ENCODE assay signal across 13 mouse cellular contexts in genomic region chr9:13894491-13894890, GRCm38 (mm10).
DNase-seq lines count a peak whose midpoint lies in the region; ATAC-seq lines count a peak whose summit lies in the region.
"Had no signal": no experiment of that assay in that cellular context is flagged by ENCODE, and none has a peak within 500 bp of the region (broad histone marks: within the 10 kb centered on the region; RNA-seq: fewer than 3 reads in every experiment).

No protein-coding gene starts in this region.

- no peak overlapping the region for H3K4me2 ChIP-seq in midbrain, embryonic 15.5 days
- H3K4me2 ChIP-seq: liver, embryonic 13.5 days had no signal

- peak; percentile 38 for DNase-seq in layer of hippocampus, adult 9-11 months
- no peak for DNase-seq in layer of hippocampus, adult 18-20 months (ENCODE audit: low spot score in 2 of 2)
- peak; percentile 86 for DNase-seq in CD4-positive, CD25-positive, alpha-beta regulatory T cell, adult 2 months (ENCODE audit: low read depth, low spot score)
- DNase-seq in fibroblast of lung, adult 2 months (ENCODE audit: low read depth): peak; percentile 32
- DNase-seq in naive thymus-derived CD4-positive, alpha-beta T cell, adult 2 months (ENCODE audit: low read depth): peak; percentile 80
- DNase-seq in lung, postnatal 25 days (ENCODE audit: low spot score): no peak
- DNase-seq in adrenal gland, postnatal 25 days: no peak
- DNase-seq: cerebellum, postnatal 36 days; gastrocnemius, postnatal 14 days; liver, embryonic 13.5 days had no signal

- H3K27me3 ChIP-seq in midbrain, embryonic 15.5 days (replicated peaks): no peaks in the 10 kb centered on the region
- H3K27me3 ChIP-seq: liver, embryonic 13.5 days had no signal

- H3K9me3 ChIP-seq in midbrain, embryonic 15.5 days: no peaks in the 10 kb centered on the region
- H3K9me3 ChIP-seq: liver, embryonic 13.5 days had no signal

- no peaks in the 10 kb centered on the region for H3K36me3 ChIP-seq in midbrain, embryonic 15.5 days (replicated peaks)
- H3K36me3 ChIP-seq: liver, embryonic 13.5 days had no signal

- 75% methylated on average over 8 of the region's 8 CpGs for WGBS in midbrain, embryonic 15.5 days

- no peak for ATAC-seq in midbrain, embryonic 15.5 days (replicated peaks)
- ATAC-seq: intestine, postnatal 0 days had no signal

- no peak overlapping the region for H3K4me3 ChIP-seq in midbrain, embryonic 15.5 days
- H3K4me3 ChIP-seq: liver, embryonic 13.5 days had no signal

- peaks cover 28% of the 10 kb centered on the region for H3K4me1 ChIP-seq in midbrain, embryonic 15.5 days
- H3K4me1 ChIP-seq: liver, embryonic 13.5 days had no signal

- no peak overlapping the region for H3K9ac ChIP-seq in midbrain, embryonic 15.5 days
- H3K9ac ChIP-seq: liver, embryonic 13.5 days had no signal

- H3K27ac ChIP-seq in midbrain, embryonic 15.5 days: no peak overlapping the region
- H3K27ac ChIP-seq: liver, embryonic 13.5 days; macrophage had no signal

Comparison
In these comparisons a context has a peak if more than half of its experiments do, and no peak if none do; other contexts are left out.
1. DNase-seq: peak in layer of hippocampus, adult 9-11 months (single experiment), CD4-positive, CD25-positive, alpha-beta regulatory T cell, adult 2 months (single experiment), fibroblast of lung, adult 2 months (single experiment) and naive thymus-derived CD4-positive, alpha-beta T cell, adult 2 months (single experiment); none in layer of hippocampus, adult 18-20 months (0 of 2), lung, postnatal 25 days (single experiment) and adrenal gland, postnatal 25 days (single experiment).